Mouse (Mus musculus): ENCODE measurements around the gene Kmt2e. TPM values are rescaled to one million over a fixed set of nuclear protein-coding genes. Genes with fewer than 3 reads are reported as not detected.
A peak's percentile ranks its signal among the peaks of the same experiment; 100 is the strongest.

The Kmt2e gene
- polyA plus RNA-seq, 1 experiment from 2014 or later: 151 TPM

DNA sequence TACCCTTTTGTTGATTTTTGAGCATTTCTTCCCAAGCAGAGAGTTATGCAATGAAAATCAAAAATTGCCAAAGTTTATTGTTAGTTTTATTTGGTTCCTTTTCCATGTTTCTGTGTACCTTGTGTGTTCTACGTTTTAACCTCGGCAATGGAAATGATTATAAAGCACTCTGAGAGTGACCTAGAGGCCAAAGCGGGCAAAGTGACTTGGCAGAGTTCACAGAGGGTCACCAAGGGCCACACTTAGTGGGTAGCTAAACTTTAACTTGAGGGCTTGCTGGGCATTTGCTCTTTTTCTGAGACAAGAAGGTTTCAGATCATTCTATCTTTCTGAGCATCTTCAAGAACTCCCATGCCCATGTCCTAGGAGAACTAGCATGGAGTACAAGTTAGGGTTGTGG is 37.5 kb upstream of the Kmt2e start:
- WGBS: 92% methylated on average over 3 of the region's 3 CpGs
- no peak for ATAC-seq (ENCODE audit: low read depth)
- no peak overlapping the region for H3K4me3 ChIP-seq
- H3K27me3 ChIP-seq: no peaks in the 10 kb centered on the region
- no peak overlapping the region for H3K4me2 ChIP-seq
- peaks cover 27% of the 10 kb centered on the region for H3K36me3 ChIP-seq
- no peak overlapping the region for H3K9ac ChIP-seq
- no peak overlapping the region for H3K27ac ChIP-seq (replicated peaks)
- H3K9me3 ChIP-seq: no peaks in the 10 kb centered on the region
- peaks cover under 1% of the 10 kb centered on the region; the same call in 1 of the 2 replicates for H3K4me1 ChIP-seq (replicated peaks)

DNA sequence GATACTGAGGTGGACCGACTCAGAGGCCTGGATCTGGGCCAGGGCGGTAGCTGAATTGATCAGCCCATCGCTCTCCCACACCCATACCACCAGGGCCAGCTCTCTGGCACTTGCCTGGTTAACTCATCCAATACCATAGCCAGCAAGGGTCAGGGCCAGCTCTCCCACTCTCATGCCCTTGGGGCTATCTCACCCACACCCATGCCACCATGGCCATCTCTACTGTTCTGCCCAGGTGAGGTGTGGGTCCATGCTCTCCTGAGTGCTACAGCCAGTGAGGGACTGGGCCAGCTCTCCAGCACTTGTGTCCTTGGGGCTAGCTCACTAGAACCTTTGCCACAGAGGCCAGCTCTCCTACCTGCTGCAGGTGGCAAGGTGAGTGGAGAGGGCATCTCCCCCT is 34.1 kb upstream of the Kmt2e start:
- no peaks in the 10 kb centered on the region for H3K4me1 ChIP-seq (replicated peaks)
- H3K27ac ChIP-seq (replicated peaks): no peak overlapping the region
- no peak overlapping the region for H3K4me3 ChIP-seq
- H3K9ac ChIP-seq: no peak overlapping the region
- no peak overlapping the region for H3K4me2 ChIP-seq
- 94% methylated on average over 3 of the region's 3 CpGs for WGBS
- no peak for ATAC-seq (ENCODE audit: low read depth)
- no peaks in the 10 kb centered on the region for H3K9me3 ChIP-seq
- H3K36me3 ChIP-seq: peaks cover 34% of the 10 kb centered on the region
- H3K27me3 ChIP-seq: no peaks in the 10 kb centered on the region

DNA sequence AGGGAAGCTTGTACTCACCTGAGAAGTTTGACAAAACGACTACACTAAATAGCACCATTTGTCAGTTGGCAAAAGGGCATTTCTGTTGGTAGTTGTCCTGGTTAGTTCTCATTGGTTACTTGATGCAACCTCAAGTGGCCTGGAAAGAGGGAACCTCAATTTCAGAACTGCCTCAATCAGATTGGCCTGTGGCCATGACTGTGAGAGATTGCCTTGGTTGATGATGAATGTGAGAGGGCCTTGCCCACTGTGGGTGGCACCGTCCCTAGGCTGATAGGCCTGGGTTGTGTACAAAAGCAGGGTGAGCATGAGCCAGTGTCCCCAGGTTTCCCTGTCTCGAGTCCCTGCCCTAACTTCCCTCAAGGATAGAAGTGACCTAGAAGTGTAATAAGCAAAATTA is 33.4 kb upstream of the Kmt2e start:
- no peak overlapping the region for H3K4me2 ChIP-seq
- WGBS: 95% methylated on average over 3 of the region's 3 CpGs
- H3K4me1 ChIP-seq (replicated peaks): no peaks in the 10 kb centered on the region
- H3K27me3 ChIP-seq: no peaks in the 10 kb centered on the region
- H3K9me3 ChIP-seq: no peaks in the 10 kb centered on the region
- no peak for ATAC-seq (ENCODE audit: low read depth)
- no peak overlapping the region for H3K9ac ChIP-seq
- H3K27ac ChIP-seq (replicated peaks): no peak overlapping the region
- peaks cover 40% of the 10 kb centered on the region for H3K36me3 ChIP-seq
- H3K4me3 ChIP-seq: no peak overlapping the region

DNA sequence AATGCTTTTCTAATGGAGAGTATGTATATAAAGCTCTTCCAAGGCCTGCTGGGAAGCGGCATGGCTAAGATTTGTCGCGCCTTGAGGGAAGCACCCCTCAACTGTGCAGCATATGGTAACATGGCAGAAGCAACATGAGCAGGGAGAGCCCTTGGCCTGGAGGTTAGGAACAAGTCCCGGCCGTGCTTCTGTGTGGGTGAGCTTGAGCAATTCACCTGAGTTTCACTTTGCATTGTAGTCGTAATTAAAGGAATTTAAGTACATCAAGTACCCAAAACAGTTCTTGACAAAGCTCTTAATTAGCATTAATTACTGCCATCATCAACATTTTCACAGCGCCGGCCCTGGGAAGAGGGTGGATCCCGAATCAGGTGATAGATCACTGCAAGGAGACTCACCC is 32.9 kb upstream of the Kmt2e start:
- no peaks in the 10 kb centered on the region for H3K4me1 ChIP-seq (replicated peaks)
- WGBS: 64% methylated on average over 9 of the region's 9 CpGs
- H3K27me3 ChIP-seq: no peaks in the 10 kb centered on the region
- H3K36me3 ChIP-seq: peaks cover 45% of the 10 kb centered on the region
- no peak overlapping the region for H3K9ac ChIP-seq
- no peak for ATAC-seq (ENCODE audit: low read depth)
- H3K9me3 ChIP-seq: no peaks in the 10 kb centered on the region
- H3K4me3 ChIP-seq: no peak overlapping the region
- no peak overlapping the region for H3K4me2 ChIP-seq
- no peak overlapping the region for H3K27ac ChIP-seq (replicated peaks)

DNA sequence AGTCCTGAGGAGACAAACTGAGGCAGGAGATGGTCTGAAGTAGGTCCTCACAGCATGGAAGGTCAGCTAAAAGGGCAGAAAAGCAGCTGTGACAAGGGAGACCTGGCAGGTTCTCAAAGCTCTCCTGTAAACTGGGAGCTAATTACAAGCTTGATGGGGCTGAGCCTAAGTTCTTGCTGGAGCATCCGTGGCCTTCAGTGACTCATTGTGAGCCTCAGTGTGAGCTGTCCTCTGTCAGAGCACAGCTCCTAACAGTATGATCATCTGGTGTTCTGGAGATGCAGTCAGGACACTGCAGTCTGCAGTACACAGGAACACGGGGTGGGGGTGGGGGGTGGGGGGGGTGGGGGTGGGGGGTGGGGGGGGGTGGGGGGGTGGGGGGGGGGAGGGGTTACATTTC is 32.2 kb upstream of the Kmt2e start:
- no peak overlapping the region for H3K27ac ChIP-seq (replicated peaks)
- no peak overlapping the region for H3K4me2 ChIP-seq
- H3K27me3 ChIP-seq: no peaks in the 10 kb centered on the region
- H3K9me3 ChIP-seq: no peaks in the 10 kb centered on the region
- no peak overlapping the region for H3K9ac ChIP-seq
- peaks cover 45% of the 10 kb centered on the region for H3K36me3 ChIP-seq
- H3K4me3 ChIP-seq: no peak overlapping the region
- 48% methylated on average over 2 of the region's 2 CpGs for WGBS
- ATAC-seq (ENCODE audit: low read depth): no peak
- H3K4me1 ChIP-seq (replicated peaks): no peaks in the 10 kb centered on the region

DNA sequence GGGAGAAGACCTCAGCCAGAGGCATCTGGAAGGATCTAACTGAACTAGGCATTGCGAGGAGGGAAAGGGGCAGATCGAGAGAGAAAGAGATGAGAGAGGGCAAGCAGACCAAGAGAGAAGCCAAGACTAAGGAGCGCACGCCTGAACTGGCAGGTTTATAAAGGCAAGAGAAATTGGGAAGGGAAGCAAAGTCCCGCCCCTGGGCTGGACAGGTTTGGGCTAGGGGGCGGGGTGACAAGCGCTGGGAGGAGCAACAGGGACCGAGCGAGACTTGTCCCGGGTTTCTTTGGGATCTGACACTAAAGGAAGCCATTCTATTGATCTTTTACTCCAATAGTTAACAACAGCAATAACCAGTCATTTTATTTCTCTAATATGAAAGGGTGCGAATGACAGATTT is 31.1 kb upstream of the Kmt2e start:
- Histone ChIP-seq H3K9me3 (no peaks in the 10 kb centered on the region), H3K9ac (no peak overlapping the region), H3K27ac (replicated peaks) (no peak overlapping the region), H3K27me3 (no peaks in the 10 kb centered on the region), H3K4me3 (no peak overlapping the region), H3K4me1 (replicated peaks) (peaks cover 9% of the 10 kb centered on the region), H3K36me3 (peaks cover 42% of the 10 kb centered on the region), H3K4me2 (no peak overlapping the region)
- no peak for ATAC-seq (ENCODE audit: low read depth)
- 67% methylated on average over 11 of the region's 11 CpGs for WGBS

DNA sequence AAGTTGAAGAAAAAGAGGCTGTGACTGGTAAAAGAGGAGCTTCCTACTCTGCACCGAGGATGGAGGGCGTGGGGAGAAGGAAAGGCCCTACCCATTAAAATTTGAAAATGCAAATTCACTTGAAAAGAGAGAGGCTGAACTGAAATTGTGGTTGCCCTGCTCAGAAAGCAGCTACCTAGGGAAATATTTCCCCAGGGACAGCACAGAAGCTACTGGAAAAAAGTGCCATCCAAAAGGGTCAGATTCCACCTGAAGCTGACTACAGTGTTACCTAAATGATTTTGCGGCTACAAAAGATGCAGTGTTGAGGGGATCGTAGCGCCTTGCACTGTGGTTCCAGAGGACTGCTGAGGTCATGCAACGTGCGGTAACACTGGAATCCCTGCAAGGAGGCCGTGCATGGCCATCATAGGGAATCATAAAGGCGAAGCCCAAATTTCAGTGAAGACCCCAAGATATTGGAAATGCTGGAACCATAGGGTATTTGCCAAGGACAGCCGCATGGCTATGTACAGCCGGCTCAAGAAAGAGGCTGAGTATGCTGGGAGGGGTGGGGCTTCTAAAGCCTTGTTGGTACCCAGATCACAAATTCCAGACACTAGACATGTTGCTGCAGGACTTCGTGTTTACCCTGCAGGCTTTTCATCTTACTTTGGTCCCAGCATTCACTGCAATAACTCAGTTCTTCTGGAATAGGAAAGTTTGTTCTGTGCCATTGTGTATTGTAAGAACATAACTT is 28.4 kb upstream of the Kmt2e start:
- 92% methylated on average over 12 of the region's 12 CpGs for WGBS
- H3K9ac ChIP-seq: no peak overlapping the region
- no peaks in the 10 kb centered on the region for H3K9me3 ChIP-seq
- peaks cover 30% of the 10 kb centered on the region for H3K4me1 ChIP-seq (replicated peaks)
- H3K4me2 ChIP-seq: no peak overlapping the region
- H3K4me3 ChIP-seq: no peak overlapping the region
- no peak overlapping the region for H3K27ac ChIP-seq (replicated peaks)
- no peak for ATAC-seq (ENCODE audit: low read depth)
- H3K27me3 ChIP-seq: no peaks in the 10 kb centered on the region
- H3K36me3 ChIP-seq: peaks cover 45% of the 10 kb centered on the region

DNA sequence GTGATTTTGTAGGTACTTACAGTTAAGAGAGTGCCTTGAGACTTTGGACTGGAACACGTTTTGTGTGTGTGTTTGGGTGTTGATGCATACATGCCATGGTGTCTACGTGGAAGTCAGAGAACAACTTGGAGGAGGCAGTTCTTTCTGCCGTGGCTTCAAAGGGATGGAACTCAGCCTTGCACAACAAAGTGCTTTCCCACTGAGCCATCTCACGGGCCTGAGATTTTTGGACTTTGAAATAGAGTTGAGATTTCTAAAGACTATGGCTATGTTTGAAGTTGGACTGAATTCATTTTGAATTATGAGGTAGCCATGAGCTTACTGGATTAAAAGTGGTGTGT is 27.9 kb upstream of the Kmt2e start:
- 82% methylated on average over 4 of the region's 4 CpGs for WGBS

DNA sequence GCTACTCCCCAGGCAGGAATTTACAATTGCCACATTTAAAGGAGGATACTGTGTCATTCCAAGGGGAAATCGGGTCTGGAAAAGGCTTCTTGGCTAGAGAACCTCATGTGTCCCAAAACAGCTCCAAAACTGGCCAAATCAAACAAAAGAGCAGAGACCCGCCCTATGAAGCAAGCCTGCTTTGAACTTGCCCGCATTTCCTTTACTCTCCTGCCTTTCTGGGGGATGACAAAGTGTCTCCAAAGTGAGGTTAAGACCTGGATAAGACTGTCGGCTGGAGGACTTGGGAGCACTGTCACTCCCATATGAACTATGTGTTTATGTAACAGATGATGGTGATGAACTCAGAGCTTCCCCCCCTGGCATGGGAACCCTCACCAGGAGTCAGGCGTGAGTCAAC is 26.1 kb upstream of the Kmt2e start:
- WGBS: 61% methylated on average over 5 of the region's 5 CpGs
- Histone ChIP-seq H3K4me1 (replicated peaks) (peaks cover 53% of the 10 kb centered on the region), H3K4me2 (no peak overlapping the region), H3K4me3 (no peak overlapping the region), H3K36me3 (peaks cover 44% of the 10 kb centered on the region), H3K27me3 (no peaks in the 10 kb centered on the region), H3K27ac (replicated peaks) (no peak overlapping the region), H3K9ac (no peak overlapping the region; the same call in 1 of the 2 replicates), H3K9me3 (no peaks in the 10 kb centered on the region)
- no peak for ATAC-seq (ENCODE audit: low read depth)

More for the DNA sequence above, 27.9 kb upstream of the Kmt2e start:
- Histone ChIP-seq H3K36me3 (peaks cover 41% of the 10 kb centered on the region), H3K27ac (replicated peaks) (no peak overlapping the region), H3K4me3 (no peak overlapping the region), H3K4me2 (no peak overlapping the region), H3K9ac (no peak overlapping the region), H3K9me3 (no peaks in the 10 kb centered on the region), H3K27me3 (no peaks in the 10 kb centered on the region), H3K4me1 (replicated peaks) (peaks cover 36% of the 10 kb centered on the region)
- ATAC-seq (ENCODE audit: low read depth): no peak

DNA sequence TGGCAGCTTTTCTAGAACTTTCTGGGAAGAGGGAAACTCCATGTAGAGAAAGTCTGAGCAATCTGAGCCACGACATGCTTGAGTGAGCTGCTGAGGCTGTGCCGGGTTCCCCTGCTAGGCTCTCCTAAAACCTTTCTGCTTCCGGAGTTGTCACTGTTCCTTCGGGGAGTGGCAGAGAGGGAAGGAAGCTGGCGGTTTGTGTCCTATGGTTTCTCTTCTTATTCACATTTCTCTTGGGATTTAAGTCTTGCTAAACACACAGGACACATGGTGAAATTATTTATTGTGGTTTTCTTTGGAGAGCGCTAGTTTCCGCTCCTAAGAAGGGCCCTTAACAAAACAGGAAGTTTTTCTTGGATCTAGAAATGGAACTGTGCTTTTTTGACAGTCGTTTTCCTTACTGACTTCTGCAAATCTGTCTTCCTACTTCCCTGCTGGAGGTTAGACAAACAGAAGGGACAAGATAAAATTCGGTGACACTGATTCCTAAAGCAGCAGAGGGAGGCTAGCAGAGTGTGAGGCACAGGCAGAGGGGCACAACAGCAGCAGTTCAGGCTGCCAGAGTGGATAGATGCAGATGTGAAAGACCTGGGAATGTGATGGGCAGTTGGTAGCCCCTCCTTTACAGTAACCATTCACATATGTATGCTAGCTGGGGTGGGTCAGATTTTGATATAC is 24.1 kb upstream of the Kmt2e start:
- Histone ChIP-seq H3K36me3 (peaks cover 39% of the 10 kb centered on the region), H3K9me3 (no peaks in the 10 kb centered on the region), H3K27ac (replicated peaks) (0 out of 2 replicates have a peak overlapping the region, but pooled peaks have one; percentile 4), H3K4me1 (replicated peaks) (peaks cover 74% of the 10 kb centered on the region), H3K4me3 (no peak overlapping the region), H3K27me3 (no peaks in the 10 kb centered on the region), H3K4me2 (no peak overlapping the region), H3K9ac (no peak overlapping the region)
- ATAC-seq (ENCODE audit: low read depth): no peak
- 73% methylated on average over 9 of the region's 9 CpGs for WGBS

DNA sequence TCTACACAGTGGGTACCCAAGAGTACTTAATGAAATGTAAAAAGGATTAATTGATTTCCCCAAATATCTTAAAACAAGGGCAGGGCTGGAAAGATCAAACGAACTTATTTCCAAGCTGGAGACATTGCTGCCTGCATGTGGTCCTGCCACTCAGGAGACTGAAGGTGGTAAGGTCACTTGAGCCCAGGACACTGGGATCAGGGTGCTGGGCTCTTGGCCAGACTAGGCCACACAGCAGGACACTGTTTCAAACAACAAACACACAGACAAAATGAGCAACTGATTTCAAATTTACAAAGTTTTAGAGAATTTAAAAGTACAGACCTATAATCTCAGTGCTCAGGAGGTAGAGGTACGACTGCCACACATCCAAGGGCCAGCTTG is 23.5 kb upstream of the Kmt2e start:
- ATAC-seq (ENCODE audit: low read depth): no peak
- Histone ChIP-seq H3K36me3 (peaks cover 35% of the 10 kb centered on the region), H3K9me3 (no peaks in the 10 kb centered on the region), H3K27ac (replicated peaks) (no peak overlapping the region), H3K9ac (no peak overlapping the region), H3K4me2 (no peak overlapping the region), H3K4me3 (no peak overlapping the region), H3K4me1 (replicated peaks) (peaks cover 79% of the 10 kb centered on the region), H3K27me3 (no peaks in the 10 kb centered on the region)
- WGBS: 83% methylated on average over 2 of the region's 2 CpGs

DNA sequence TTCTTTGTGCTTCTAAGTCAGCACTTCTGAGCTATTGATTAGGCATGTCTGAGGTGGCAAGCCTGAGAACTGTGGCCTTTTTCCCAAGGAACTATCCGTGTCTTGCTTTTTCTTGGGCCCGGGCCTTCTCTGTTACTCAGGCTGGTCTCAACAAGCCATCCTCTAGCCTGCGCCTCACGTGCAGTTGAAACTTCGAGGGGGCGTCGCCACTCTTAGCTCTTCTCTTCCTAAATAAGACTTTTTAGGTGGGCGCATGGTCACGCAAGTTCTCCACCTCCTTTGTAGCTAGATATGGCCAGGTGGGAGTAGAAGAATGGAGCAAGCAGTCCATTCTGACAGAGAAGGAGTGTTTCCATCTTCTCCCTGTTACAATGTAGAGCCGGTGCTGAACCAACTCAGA is 22.6 kb upstream of the Kmt2e start:
- H3K4me1 ChIP-seq (replicated peaks): peaks cover 87% of the 10 kb centered on the region
- no peaks in the 10 kb centered on the region for H3K9me3 ChIP-seq
- no peak for ATAC-seq (ENCODE audit: low read depth)

More for the DNA sequence above, 22.6 kb upstream of the Kmt2e start:
- Histone ChIP-seq H3K4me3 (no peak overlapping the region), H3K4me2 (no peak overlapping the region), H3K9ac (no peak overlapping the region), H3K36me3 (peaks cover 28% of the 10 kb centered on the region), H3K27me3 (no peaks in the 10 kb centered on the region), H3K27ac (replicated peaks) (0 out of 2 replicates have a peak overlapping the region, but pooled peaks have one; percentile 1)
- WGBS: 93% methylated on average over 10 of the region's 10 CpGs

Data from neural tube, embryonic 13.5 days (tissue).